Mouse (Mus musculus): ENCODE measurements around the gene Omt2a. TPM values are rescaled to one million over a fixed set of nuclear protein-coding genes. Genes with fewer than 3 reads are reported as not detected.

Omt2a gene
- not detected in 2 replicates for polyA plus RNA-seq (2014; fragmentation: Nextera tagmentation; extraction: Ambion mirVana)

DNA sequence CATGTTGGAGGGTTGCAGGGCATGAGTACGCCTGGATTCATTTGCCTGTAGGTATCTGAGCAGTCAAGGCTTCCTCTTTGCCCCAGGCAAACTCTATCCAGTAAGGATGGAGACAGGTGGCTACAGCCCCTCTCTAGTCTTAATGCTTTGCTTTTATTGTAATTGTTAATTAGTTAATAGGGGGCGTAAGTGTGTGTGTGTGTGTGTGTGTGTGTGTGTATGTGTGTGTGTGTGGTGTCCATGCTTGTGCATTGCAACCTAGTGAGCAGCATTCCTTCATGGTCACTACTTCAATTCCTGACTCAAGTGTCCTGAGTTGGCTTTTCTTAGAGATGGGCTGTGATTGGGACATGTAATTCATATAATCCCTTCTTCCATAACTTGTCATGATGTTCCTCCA, at the start of gene Omt2a:
Omt2a (minus strand) TSS at position 101 of the 400 bp plus-strand sequence.
- Histone ChIP-seq H3K36me3 (ENCODE audit: control insufficient read depth, insufficient read depth, low read length) (no peaks in the 10 kb centered on the region), H3K4me1 (ENCODE audit: control insufficient read depth, insufficient read depth, low read length) (no peaks in the 10 kb centered on the region), H3K4me3 (replicated peaks; ENCODE audit: low read depth, low read length) (no peak within 1 kb of the TSS), H3K27me3 (ENCODE audit: control insufficient read depth, insufficient read depth, low read length) (no peaks in the 10 kb centered on the region), H3K4me2 (ENCODE audit: low read length) (no peak within 1 kb of the TSS), H3K9ac (replicated peaks; ENCODE audit: low read length) (no peak within 1 kb of the TSS), H3K9me3 (ENCODE audit: control insufficient read depth, low read length) (no peaks in the 10 kb centered on the region), H3K27ac (replicated peaks; ENCODE audit: low read depth, low read length) (no peak within 1 kb of the TSS)
- WGBS = 84% methylated on average over 2 of the region's 2 CpGs
- ATAC-seq (ENCODE audit: low FRiP score, low TSS enrichment) (no peak), DNase-seq (no peak)

- ATAC-seq (ENCODE audit: low FRiP score, low TSS enrichment) = no peak
- Histone ChIP-seq H3K27me3 (ENCODE audit: control insufficient read depth, insufficient read depth, low read length) (no peaks in the 10 kb centered on the region), H3K4me2 (ENCODE audit: low read length) (no peak overlapping the region), H3K4me3 (replicated peaks; ENCODE audit: low read depth, low read length) (no peak overlapping the region), H3K9ac (replicated peaks; ENCODE audit: low read length) (no peak overlapping the region), H3K4me1 (ENCODE audit: control insufficient read depth, insufficient read depth, low read length) (no peaks in the 10 kb centered on the region), H3K27ac (replicated peaks; ENCODE audit: low read depth, low read length) (no peak overlapping the region), H3K36me3 (ENCODE audit: control insufficient read depth, insufficient read depth, low read length) (no peaks in the 10 kb centered on the region), H3K9me3 (ENCODE audit: control insufficient read depth, low read length) (no peaks in the 10 kb centered on the region; the same call in 1 of the 2 replicates)
- no peak for DNase-seq
- WGBS = 81% methylated on average over 6 of the region's 6 CpGs
Measured at GRCm38 (mm10) chr9:78363374-78363773, 48.8 kb upstream of the Omt2a start.

GRCm38 (mm10) chr9:78360484-78360872, 45.9 kb upstream of the Omt2a start:
- DNase-seq (no peak), ATAC-seq (ENCODE audit: low FRiP score, low TSS enrichment) (no peak)
- Histone ChIP-seq H3K4me2 (ENCODE audit: low read length) (no peak overlapping the region), H3K27me3 (ENCODE audit: control insufficient read depth, insufficient read depth, low read length) (no peaks in the 10 kb centered on the region), H3K4me3 (replicated peaks; ENCODE audit: low read depth, low read length) (no peak overlapping the region), H3K9ac (replicated peaks; ENCODE audit: low read length) (no peak overlapping the region), H3K27ac (replicated peaks; ENCODE audit: low read depth, low read length) (no peak overlapping the region), H3K9me3 (ENCODE audit: control insufficient read depth, low read length) (no peaks in the 10 kb centered on the region; the same call in 1 of the 2 replicates), H3K4me1 (ENCODE audit: control insufficient read depth, insufficient read depth, low read length) (no peaks in the 10 kb centered on the region), H3K36me3 (ENCODE audit: control insufficient read depth, insufficient read depth, low read length) (no peaks in the 10 kb centered on the region)
- WGBS = 47% methylated on average over 2 of the region's 2 CpGs

DNA sequence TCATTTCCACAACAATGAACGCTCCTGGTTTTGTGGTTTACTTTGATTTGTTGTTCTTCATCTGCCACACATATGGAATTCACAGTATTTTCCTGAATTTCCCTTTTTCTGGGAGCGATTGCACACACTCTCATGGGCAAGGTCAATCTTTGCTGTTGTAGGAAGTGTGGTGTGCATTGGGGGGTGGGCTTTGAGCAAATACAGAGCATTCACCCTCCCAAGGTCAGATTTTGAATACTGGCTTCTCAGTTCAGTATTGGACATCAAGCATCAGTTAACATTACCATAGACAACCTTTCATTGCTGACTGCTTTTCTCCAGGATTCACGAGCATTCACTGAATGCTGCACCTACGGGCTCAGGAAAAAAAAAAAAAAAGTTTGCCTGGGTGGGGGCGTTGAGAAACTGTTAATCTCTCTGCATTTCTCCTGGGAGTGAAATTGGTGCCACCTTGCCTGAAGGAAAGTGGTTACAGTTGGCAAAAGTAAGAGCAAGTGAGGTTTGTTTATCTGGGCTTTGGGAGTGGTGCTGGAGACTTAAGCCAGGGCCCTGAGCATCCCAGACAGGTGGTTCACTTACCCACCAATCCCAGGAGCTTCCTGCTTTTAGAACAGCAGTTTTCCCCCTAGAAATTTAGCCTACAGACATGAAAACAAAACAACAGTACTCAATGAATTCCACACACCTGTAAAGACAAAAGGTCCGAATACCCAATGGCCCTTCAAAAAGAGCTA, 45.3 kb upstream of the Omt2a start:
- no peak for DNase-seq
- Histone ChIP-seq H3K36me3 (ENCODE audit: control insufficient read depth, insufficient read depth, low read length) (no peaks in the 10 kb centered on the region), H3K9me3 (ENCODE audit: control insufficient read depth, low read length) (no peaks in the 10 kb centered on the region; the same call in 1 of the 2 replicates), H3K4me3 (replicated peaks; ENCODE audit: low read depth, low read length) (no peak overlapping the region), H3K4me1 (ENCODE audit: control insufficient read depth, insufficient read depth, low read length) (no peaks in the 10 kb centered on the region), H3K9ac (replicated peaks; ENCODE audit: low read length) (no peak overlapping the region), H3K27ac (replicated peaks; ENCODE audit: low read depth, low read length) (no peak overlapping the region), H3K27me3 (ENCODE audit: control insufficient read depth, insufficient read depth, low read length) (no peaks in the 10 kb centered on the region), H3K4me2 (ENCODE audit: low read length) (no peak overlapping the region)
- WGBS = 80% methylated on average over 6 of the region's 6 CpGs
- ATAC-seq (ENCODE audit: low FRiP score, low TSS enrichment) = no peak

DNA sequence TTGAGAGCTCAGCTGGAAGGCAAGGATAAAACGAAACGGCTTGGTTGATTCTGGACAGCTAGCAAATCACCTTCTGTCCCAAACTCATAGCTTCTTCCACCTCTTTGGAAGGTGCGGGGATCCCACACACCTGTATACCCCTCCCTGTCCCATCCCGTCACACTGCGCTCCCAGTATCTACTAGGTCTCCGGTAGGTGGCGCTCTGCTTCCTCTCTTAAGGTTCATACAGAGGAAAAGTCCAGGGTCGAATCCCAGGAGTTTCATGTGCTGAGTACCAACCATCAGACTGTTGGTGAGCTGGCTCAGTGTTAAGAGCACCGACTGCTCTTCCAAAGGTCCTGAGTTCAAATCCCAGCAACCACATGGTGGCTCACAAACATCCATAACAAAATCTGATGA, 43.5 kb upstream of the Omt2a start:
- WGBS = 15% methylated on average over 9 of the region's 9 CpGs
- H3K4me3 ChIP-seq (replicated peaks; ENCODE audit: low read depth, low read length) = no peak overlapping the region
- H3K4me2 ChIP-seq (ENCODE audit: low read length) = no peak overlapping the region
- H3K36me3 ChIP-seq (ENCODE audit: control insufficient read depth, insufficient read depth, low read length) = no peaks in the 10 kb centered on the region
- ATAC-seq (ENCODE audit: low FRiP score, low TSS enrichment) = 0 out of 2 replicates have a peak, but pooled peaks have one; percentile 43
- no peaks in the 10 kb centered on the region for H3K27me3 ChIP-seq (ENCODE audit: control insufficient read depth, insufficient read depth, low read length)
- DNase-seq = peak; percentile 81
- H3K4me1 ChIP-seq (ENCODE audit: control insufficient read depth, insufficient read depth, low read length) = no peaks in the 10 kb centered on the region
- no peak overlapping the region for H3K9ac ChIP-seq (replicated peaks; ENCODE audit: low read length)
- H3K27ac ChIP-seq (replicated peaks; ENCODE audit: low read depth, low read length) = no peak overlapping the region
- H3K9me3 ChIP-seq (ENCODE audit: control insufficient read depth, low read length) = no peaks in the 10 kb centered on the region

- H3K9me3 ChIP-seq (ENCODE audit: control insufficient read depth, low read length) = no peaks in the 10 kb centered on the region
- ATAC-seq (ENCODE audit: low FRiP score, low TSS enrichment) = no peak
- H3K27me3 ChIP-seq (ENCODE audit: control insufficient read depth, insufficient read depth, low read length) = no peaks in the 10 kb centered on the region
- no peak within 1 kb of the TSS for H3K4me2 ChIP-seq (ENCODE audit: low read length)
- H3K27ac ChIP-seq (replicated peaks; ENCODE audit: low read depth, low read length) = no peak within 1 kb of the TSS
- H3K36me3 ChIP-seq (ENCODE audit: control insufficient read depth, insufficient read depth, low read length) = no peaks in the 10 kb centered on the region
- H3K4me3 ChIP-seq (replicated peaks; ENCODE audit: low read depth, low read length) = no peak within 1 kb of the TSS
- no peak for DNase-seq
- no peak within 1 kb of the TSS for H3K9ac ChIP-seq (replicated peaks; ENCODE audit: low read length)
- no peaks in the 10 kb centered on the region for H3K4me1 ChIP-seq (ENCODE audit: control insufficient read depth, insufficient read depth, low read length)
- WGBS = 90% methylated on average over 8 of the region's 8 CpGs
Measured at GRCm38 (mm10) chr9:78355611-78356010, 41.0 kb upstream of the Omt2a start, which contains the start of gene Gsta2. TSS of gene Gsta2 (minus strand) at chr9:78355788.

GRCm38 (mm10) chr9:78354665-78355578, 40.3 kb upstream of the Omt2a start:
- Histone ChIP-seq H3K36me3 (ENCODE audit: control insufficient read depth, insufficient read depth, low read length) (no peaks in the 10 kb centered on the region), H3K27me3 (ENCODE audit: control insufficient read depth, insufficient read depth, low read length) (no peaks in the 10 kb centered on the region), H3K9ac (replicated peaks; ENCODE audit: low read length) (no peak overlapping the region), H3K4me1 (ENCODE audit: control insufficient read depth, insufficient read depth, low read length) (no peaks in the 10 kb centered on the region), H3K4me3 (replicated peaks; ENCODE audit: low read depth, low read length) (no peak overlapping the region), H3K27ac (replicated peaks; ENCODE audit: low read depth, low read length) (no peak overlapping the region), H3K9me3 (ENCODE audit: control insufficient read depth, low read length) (no peaks in the 10 kb centered on the region), H3K4me2 (ENCODE audit: low read length) (no peak overlapping the region)
- WGBS = 83% methylated on average over 11 of the region's 11 CpGs
- ATAC-seq (ENCODE audit: low FRiP score, low TSS enrichment) = no peak
- no peak for DNase-seq

GRCm38 (mm10) chr9:78351504-78352220, 37.1 kb upstream of the Omt2a start:
- 87% methylated on average over 6 of the region's 6 CpGs for WGBS
- Histone ChIP-seq H3K27me3 (ENCODE audit: control insufficient read depth, insufficient read depth, low read length) (no peaks in the 10 kb centered on the region), H3K36me3 (ENCODE audit: control insufficient read depth, insufficient read depth, low read length) (no peaks in the 10 kb centered on the region), H3K4me2 (ENCODE audit: low read length) (no peak overlapping the region), H3K9ac (replicated peaks; ENCODE audit: low read length) (no peak overlapping the region), H3K27ac (replicated peaks; ENCODE audit: low read depth, low read length) (no peak overlapping the region), H3K4me3 (replicated peaks; ENCODE audit: low read depth, low read length) (no peak overlapping the region), H3K9me3 (ENCODE audit: control insufficient read depth, low read length) (no peaks in the 10 kb centered on the region), H3K4me1 (ENCODE audit: control insufficient read depth, insufficient read depth, low read length) (no peaks in the 10 kb centered on the region)
- ATAC-seq (ENCODE audit: low FRiP score, low TSS enrichment) = no peak
- DNase-seq = no peak

Data from midbrain, embryonic 14.5 days (tissue).